Mouse (Mus musculus) ES-E14 (cell line): ENCODE results near the gene Lyrm9. TPM values are rescaled to one million over a fixed set of nuclear protein-coding genes. Genes with fewer than 3 reads are reported as not detected.

ENCODE experiments used
- DNase-seq: peaks from one replicate; pipeline ENCODE4 v3.0.0-alpha.2; 2013; ENCODE audit warnings: low read depth, low spot score
- H3K27ac ChIP-seq: 2 replicates; pipeline ENCODE4 v1.5.1; 2012; ENCODE audit warnings: low read depth, mild to moderate bottlenecking, low read length, moderate library complexity, mixed read lengths; ENCODE audit not compliant: poor library complexity, insufficient read depth, severe bottlenecking
- H3K36me3 ChIP-seq: 2 replicates; pipeline ENCODE4 v1.6.1; 2012; ENCODE audit warnings: mild to moderate bottlenecking, low read length, moderate library complexity, mixed read lengths; ENCODE audit not compliant: control insufficient read depth, poor library complexity, insufficient read depth, severe bottlenecking
- H3K4me1 ChIP-seq, 2 experiments: fragments of 150-350 bp in 1 of 2; sonication (generic) in 1 of 2; 2 replicates each; pipeline ENCODE4 v1.6.1; 2012; ENCODE audit warnings: low read length in 2 of 2, mild to moderate bottlenecking in 1 of 2, mixed read lengths in 1 of 2; ENCODE audit not compliant: control insufficient read depth in 2 of 2, insufficient read depth in 2 of 2, poor library complexity in 1 of 2
- H3K4me3 ChIP-seq, 2 experiments: fragments of 150-350 bp in 1 of 2; sonication (generic) in 1 of 2; 2 replicates each; pipeline ENCODE4 v1.5.1; 2012; ENCODE audit warnings: low read length in 2 of 2, low read depth in 1 of 2, mild to moderate bottlenecking in 1 of 2, mixed read lengths in 1 of 2; ENCODE audit not compliant: insufficient read depth in 1 of 2, poor library complexity in 1 of 2, severe bottlenecking in 1 of 2
- H3K9ac ChIP-seq: 2 replicates; pipeline ENCODE4 v1.6.1; 2012; ENCODE audit warnings: low read depth, mild to moderate bottlenecking, low read length, mixed read lengths; ENCODE audit not compliant: poor library complexity, insufficient read depth, severe bottlenecking
- H3K9me3 ChIP-seq: fragments of 150-350 bp; sonication (generic); 2 replicates; pipeline ENCODE4 v1.6.1; 2012; ENCODE audit warnings: low read depth, mild to moderate bottlenecking, low read length; ENCODE audit not compliant: control insufficient read depth, insufficient read depth
- CHD2 ChIP-seq: IDR thresholded peaks from 2 replicates; pipeline ENCODE4 v1.6.1; 2014; ENCODE audit warnings: mild to moderate bottlenecking, low read depth, low read length, inconsistent platforms
- HCFC1 ChIP-seq: IDR thresholded peaks from 2 replicates; pipeline ENCODE4 v1.6.1; 2012; ENCODE audit warnings: low read length, inconsistent platforms, borderline replicate concordance; ENCODE audit not compliant: insufficient read depth
- MAFK ChIP-seq: IDR thresholded peaks from 2 replicates; pipeline ENCODE4 v1.6.1; 2014; ENCODE audit warnings: mild to moderate bottlenecking, low read depth, low read length, inconsistent platforms; ENCODE audit not compliant: insufficient read depth
- ZC3H11A ChIP-seq: IDR thresholded peaks from 2 replicates; pipeline ENCODE4 v1.6.1; 2012; ENCODE audit warnings: low read depth, mild to moderate bottlenecking, inconsistent platforms, low read length, borderline replicate concordance
- ZNF384 ChIP-seq: IDR thresholded peaks from 2 replicates; pipeline ENCODE4 v1.6.1; 2012; ENCODE audit warnings: low read depth, low read length, inconsistent platforms
- in situ Hi-C, 2 experiments: fragments of 600-800 bp; cut with MboI; formaldehyde crosslinking; loops; one replicate each; pipeline ENCODE4 v1.15.1; 2025; ENCODE audit warnings: low sequenced_read_pairs in 2 of 2, inconsistent platforms in 1 of 2; ENCODE audit not compliant: unreplicated experiment in 2 of 2
- total RNA-seq: library from RNA; depleted of rRNA; stranded (reverse); fragments of 300-350 nt; gene quantifications from 2 replicates; pipeline ENCODE4 v1.2.3, GENCODE M21; 2012

Gene Lyrm9
- total RNA-seq, 1 experiment, result 19.1 TPM

GRCm38 (mm10) chr11:78792465-78792864 lies 33.9 kb upstream of the Lyrm9 start:
- no peak overlapping the region for H3K4me3 ChIP-seq

GRCm38 (mm10) chr11:78793116-78793515 lies 33.3 kb upstream of the Lyrm9 start:
- Histone ChIP-seq H3K27ac (no peak overlapping the region), H3K4me3 (no peak overlapping the region), H3K4me1 (peaks cover 0 to 4% of the 10 kb centered on the region in 2 experiments; a peak in 2 of 4 replicates), H3K36me3 (no peaks in the 10 kb centered on the region), H3K9ac (no peak overlapping the region), H3K9me3 (no peaks in the 10 kb centered on the region)
- in situ Hi-C loops, result no loop called here
- no peak for DNase-seq
- TF ChIP-seq CHD2 (no peak), MAFK (no peak), ZNF384 (no peak), ZC3H11A (no peak), HCFC1 (no peak)

More at GRCm38 (mm10) chr11:78792465-78792864, 33.9 kb upstream of the Lyrm9 start:
- in situ Hi-C loops, result no loop called here
- no peak overlapping the region; the same call in 1 of the 2 replicates for H3K9ac ChIP-seq
- H3K9me3 ChIP-seq, result no peaks in the 10 kb centered on the region
- H3K36me3 ChIP-seq, result no peaks in the 10 kb centered on the region
- peaks cover 0 to 4% of the 10 kb centered on the region in 2 experiments; a peak in 2 of 4 replicates for H3K4me1 ChIP-seq
- no peak overlapping the region for H3K27ac ChIP-seq
- TF ChIP-seq HCFC1 (no peak), ZC3H11A (no peak), ZNF384 (no peak), CHD2 (no peak), MAFK (no peak)
- DNase-seq, result no peak

GRCm38 (mm10) chr11:78796072-78796729 lies 30.2 kb upstream of the Lyrm9 start:
- H3K4me3 ChIP-seq, result no peak overlapping the region
- no peak overlapping the region for H3K9ac ChIP-seq
- DNase-seq, result no peak
- H3K9me3 ChIP-seq, result no peaks in the 10 kb centered on the region
- H3K27ac ChIP-seq, result no peak overlapping the region
- in situ Hi-C loops, result no loop called here
- TF ChIP-seq HCFC1 (no peak), MAFK (no peak), CHD2 (no peak), ZC3H11A (no peak), ZNF384 (no peak)
- H3K4me1 ChIP-seq, result peaks cover 2 to 4% of the 10 kb centered on the region in 2 experiments; a peak in 3 of 4 replicates
- H3K36me3 ChIP-seq, result no peaks in the 10 kb centered on the region

GRCm38 (mm10) chr11:78801094-78801493 lies 25.3 kb upstream of the Lyrm9 start:
- no peak for DNase-seq
- H3K4me3 ChIP-seq, result no peak overlapping the region
- H3K4me1 ChIP-seq, result peaks cover 2 to 5% of the 10 kb centered on the region in 2 experiments; a peak in 2 of 4 replicates
- no peaks in the 10 kb centered on the region for H3K9me3 ChIP-seq
- no peaks in the 10 kb centered on the region for H3K36me3 ChIP-seq
- in situ Hi-C loops, result no loop called here
- H3K9ac ChIP-seq, result no peak overlapping the region
- H3K27ac ChIP-seq, result no peak overlapping the region
- TF ChIP-seq MAFK (no peak), HCFC1 (no peak), CHD2 (no peak), ZC3H11A (no peak), ZNF384 (no peak)

GRCm38 (mm10) chr11:78803587-78804316 lies 22.6 kb upstream of the Lyrm9 start:
- H3K4me3 ChIP-seq, result no peak overlapping the region
- H3K9ac ChIP-seq, result no peak overlapping the region
- no peaks in the 10 kb centered on the region for H3K36me3 ChIP-seq
- in situ Hi-C loops, result no loop called here
- no peak overlapping the region for H3K27ac ChIP-seq
- no peak for TF ChIP-seq ZC3H11A
- no peak for TF ChIP-seq HCFC1
- no peak for TF ChIP-seq MAFK
- no peak for TF ChIP-seq CHD2
- TF ChIP-seq ZNF384, result no peak
- peaks cover 2 to 7% of the 10 kb centered on the region in 2 experiments; a peak in 2 of 4 replicates for H3K4me1 ChIP-seq
- no peak for DNase-seq
- no peaks in the 10 kb centered on the region for H3K9me3 ChIP-seq
